Comparison of ENCODE assay signal across 8 mouse cellular contexts in genomic region chr6:17027572-17027971, GRCm38 (mm10). TPM values are rescaled to one million over a fixed set of nuclear protein-coding genes. Genes with fewer than 3 reads are reported as not detected.
DNase-seq lines count a peak whose midpoint lies in the region; ATAC-seq and TF ChIP-seq lines count a peak whose summit lies in the region.
"Had no signal": no experiment of that assay in that cellular context is flagged by ENCODE, and none has a peak within 500 bp of the region (broad histone marks: within the 10 kb centered on the region; RNA-seq: fewer than 3 reads in every experiment).

No protein-coding gene starts in this region.

- intact Hi-C loops in left cerebral cortex, adult 2 months (cut with DNase I): loop anchor here (1.0 to 10.0 kb wide), 4 partner anchors 60 to 1337 kb away; partner anchors contain the start of gene St7
- intact Hi-C loops in left cerebral cortex, postnatal 36 days (cut with DNase I): loop anchor here (5.0 kb wide), 3 partner anchors 60 to 560 kb away; no protein-coding TSS in a partner anchor

- H3K27me3 ChIP-seq in ES-Bruce4 (ENCODE audit: control insufficient read depth, insufficient read depth, low read length, poor library complexity, severe bottlenecking): no peaks in the 10 kb centered on the region
- H3K27me3 ChIP-seq in lung, postnatal 0 days (replicated peaks; ENCODE audit: insufficient read depth, low read length): no peaks in the 10 kb centered on the region
- H3K27me3 ChIP-seq: neural tube, embryonic 13.5 days had no signal

- no peak for ATAC-seq in lung, postnatal 0 days

- H3K4me1 ChIP-seq in ES-Bruce4 (ENCODE audit: control insufficient read depth, insufficient read depth, low read length): peaks cover 3% of the 10 kb centered on the region
- no peaks in the 10 kb centered on the region for H3K4me1 ChIP-seq in bone marrow, adult 2 months (ENCODE audit: control insufficient read depth, insufficient read depth, low read length)
- no peaks in the 10 kb centered on the region for H3K4me1 ChIP-seq in lung, postnatal 0 days (ENCODE audit: insufficient read depth, low read depth, low read length)
- H3K4me1 ChIP-seq: neural tube, embryonic 13.5 days had no signal

- WGBS in bone marrow, adult 2 months: 15% methylated on average over 8 of the region's 8 CpGs
- WGBS in lung, postnatal 0 days: 14% methylated on average over 8 of the region's 8 CpGs

- no peak overlapping the region for H3K9ac ChIP-seq in ES-Bruce4 (ENCODE audit: low read depth, poor library complexity, severe bottlenecking)
- H3K9ac ChIP-seq in lung, postnatal 0 days (replicated peaks; ENCODE audit: low read depth): no peak overlapping the region
- H3K9ac ChIP-seq: neural tube, embryonic 13.5 days had no signal

- no peak for TF ChIP-seq POLR2A in ES-Bruce4 (IDR thresholded peaks at IDR 0.05; ENCODE audit: insufficient read depth, low read length)
- no peak for TF ChIP-seq POLR2A in bone marrow, adult 2 months (IDR thresholded peaks at IDR 0.05; ENCODE audit: borderline replicate concordance, control insufficient read depth, low read depth, low read length)

- no peak overlapping the region for H3K27ac ChIP-seq in left cerebral cortex, adult 2 months
- no peak overlapping the region for H3K27ac ChIP-seq in ES-Bruce4 (ENCODE audit: insufficient read depth, low read length)
- H3K27ac ChIP-seq in bone marrow, adult 2 months (ENCODE audit: control insufficient read depth, insufficient read depth, low read depth, low read length, poor library complexity): no peak overlapping the region
- H3K27ac ChIP-seq in lung, postnatal 0 days (ENCODE audit: low read length): no peak overlapping the region
- H3K27ac ChIP-seq: neural tube, embryonic 13.5 days had no signal

- no peak for DNase-seq in left cerebral cortex, adult 2 months (ENCODE audit: extremely low spot score in 1 of 2, low spot score in 2 of 2)
- DNase-seq in left cerebral cortex, postnatal 36 days (ENCODE audit: low spot score in 2 of 2): no peak
- peak; percentile 91 for DNase-seq in lung, postnatal 0 days (ENCODE audit: low spot score)
- DNase-seq in frontal cortex, postnatal 14 days (ENCODE audit: low spot score in 2 of 2): no peak
- DNase-seq in layer of hippocampus, postnatal 10 days (ENCODE audit: low spot score in 2 of 2): no peak

- H3K4me2 ChIP-seq in lung, postnatal 0 days (replicated peaks; ENCODE audit: low read depth, low read length): no peak overlapping the region
- H3K4me2 ChIP-seq: neural tube, embryonic 13.5 days had no signal

- H3K9me3 ChIP-seq in ES-Bruce4 (replicated peaks; ENCODE audit: control insufficient read depth, insufficient read depth, low read length, poor library complexity, severe bottlenecking): no peaks in the 10 kb centered on the region
- no peaks in the 10 kb centered on the region for H3K9me3 ChIP-seq in lung, postnatal 0 days (ENCODE audit: low read length)
- H3K9me3 ChIP-seq: neural tube, embryonic 13.5 days had no signal

- peak; percentile 77 for TF ChIP-seq CTCF in left cerebral cortex, adult 2 months (IDR thresholded peaks at IDR 0.05)
- TF ChIP-seq CTCF in ES-Bruce4 (IDR thresholded peaks at IDR 0.05; ENCODE audit: low read depth, low read length): peak; percentile 36
- peak; percentile 24; the same call in 1 of the 2 replicates for TF ChIP-seq CTCF in bone marrow, adult 2 months (IDR thresholded peaks at IDR 0.05; ENCODE audit: control insufficient read depth, insufficient read depth, low read length)
- TF ChIP-seq CTCF in lung, postnatal 0 days (IDR thresholded peaks at IDR 0.05): peak; percentile 82

- no peak for TF ChIP-seq EP300 in ES-Bruce4 (IDR thresholded peaks at IDR 0.05; ENCODE audit: insufficient read depth, low read depth, low read length)
- TF ChIP-seq EP300 in lung, postnatal 0 days (IDR thresholded peaks at IDR 0.05): no peak

- no peaks in the 10 kb centered on the region for H3K36me3 ChIP-seq in ES-Bruce4 (ENCODE audit: control insufficient read depth, insufficient read depth, low read length, poor library complexity, severe bottlenecking)
- H3K36me3 ChIP-seq in lung, postnatal 0 days (ENCODE audit: insufficient read depth, low read length): no peaks in the 10 kb centered on the region
- H3K36me3 ChIP-seq: neural tube, embryonic 13.5 days had no signal

- no peak overlapping the region for H3K4me3 ChIP-seq in left cerebral cortex, adult 2 months
- H3K4me3 ChIP-seq in ES-Bruce4 (ENCODE audit: low read depth, low read length): no peak overlapping the region
- no peak overlapping the region for H3K4me3 ChIP-seq in bone marrow, adult 2 months (replicated peaks; ENCODE audit: control insufficient read depth, low read depth, low read length)
- no peak overlapping the region for H3K4me3 ChIP-seq in lung, postnatal 0 days (ENCODE audit: low read depth, low read length)
- H3K4me3 ChIP-seq: neural tube, embryonic 13.5 days had no signal

RNA-seq across cellular contexts. Expression of gene Tes, which starts 37.4 kb away (rescaled TPM):
- 1 to 10 TPM; 4.5 to 5.9 TPM for total RNA-seq in left cerebral cortex, adult 2 months (2021)
- 1 to 10 TPM; 4.0 to 4.2 TPM for total RNA-seq in left cerebral cortex, postnatal 36 days (2021)
- 57.5 and 59.6 TPM in 2 replicates for polyA plus RNA-seq in ES-Bruce4 (2011; ENCODE audit: insufficient read depth, insufficient read length, low read depth, missing spikeins)
- polyA plus RNA-seq in bone marrow, adult 2 months (2011; ENCODE audit: insufficient read depth, insufficient read length, low replicate concordance, missing spikeins): 2.3 and 11.7 TPM in 2 replicates
- 50.5 and 52.7 TPM in 2 replicates for polyA plus RNA-seq in lung, postnatal 0 days (2015; fragmentation: Nextera tagmentation; extraction: Ambion mirVana)
- total RNA-seq in layer of hippocampus, postnatal 10 days (2021): 1 to 10 TPM; 6.1 to 7.0 TPM

Comparison
In these comparisons a context has a peak if more than half of its experiments do, and no peak if none do; other contexts are left out.
1. CTCF ChIP-seq: peak in every context shown above with its lines; median percentile 82 in lung, postnatal 0 days; 77 in left cerebral cortex, adult 2 months; 36 in ES-Bruce4; 24 in bone marrow, adult 2 months.